Mouse (Mus musculus): Measurements from ENCODE around the gene Pus10. TPM values are rescaled to one million over a fixed set of nuclear protein-coding genes. Genes with fewer than 3 reads are reported as not detected.
"Not testable (repeated sequence)": the region's sequence is repeated elsewhere in the genome, so short reads cannot be mapped to it uniquely, and the experiment has no call there.

Gene Pus10
- total RNA-seq, 1 experiment from 2014 or later: 46.1 TPM

DNA sequence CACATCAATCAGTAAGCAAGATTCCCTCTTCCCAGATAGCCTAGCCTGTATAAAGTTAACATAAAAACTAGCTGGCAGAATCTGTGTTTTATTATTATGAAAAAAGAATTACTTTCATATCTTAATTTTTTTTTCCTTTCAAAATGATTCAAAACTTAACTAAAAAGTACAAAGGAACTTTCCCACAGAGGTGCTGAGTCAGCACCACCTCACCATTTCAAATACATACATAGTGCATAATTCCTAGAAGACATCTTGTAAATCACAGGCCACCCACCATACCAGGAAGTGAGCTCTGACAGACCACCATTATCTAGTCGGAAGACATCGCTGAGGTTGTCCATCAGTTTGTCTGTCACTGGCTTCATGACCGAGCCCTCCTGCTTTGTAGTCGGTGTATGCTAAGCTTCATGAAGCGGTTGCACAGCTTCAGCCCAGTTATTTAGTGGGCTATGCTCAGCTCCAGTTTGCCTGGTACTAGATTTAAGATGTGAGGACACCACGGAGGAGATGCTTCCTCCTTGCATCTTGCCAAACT, 69.3 kb downstream of the Pus10 start:
- ATAC-seq (replicated peaks in 1 of 2; ENCODE audit: insufficient read depth in 1 of 2, low FRiP score in 2 of 2, low TSS enrichment in 1 of 2, low read depth in 1 of 2, poor library complexity in 2 of 2, severe bottlenecking in 2 of 2): no peak

DNA sequence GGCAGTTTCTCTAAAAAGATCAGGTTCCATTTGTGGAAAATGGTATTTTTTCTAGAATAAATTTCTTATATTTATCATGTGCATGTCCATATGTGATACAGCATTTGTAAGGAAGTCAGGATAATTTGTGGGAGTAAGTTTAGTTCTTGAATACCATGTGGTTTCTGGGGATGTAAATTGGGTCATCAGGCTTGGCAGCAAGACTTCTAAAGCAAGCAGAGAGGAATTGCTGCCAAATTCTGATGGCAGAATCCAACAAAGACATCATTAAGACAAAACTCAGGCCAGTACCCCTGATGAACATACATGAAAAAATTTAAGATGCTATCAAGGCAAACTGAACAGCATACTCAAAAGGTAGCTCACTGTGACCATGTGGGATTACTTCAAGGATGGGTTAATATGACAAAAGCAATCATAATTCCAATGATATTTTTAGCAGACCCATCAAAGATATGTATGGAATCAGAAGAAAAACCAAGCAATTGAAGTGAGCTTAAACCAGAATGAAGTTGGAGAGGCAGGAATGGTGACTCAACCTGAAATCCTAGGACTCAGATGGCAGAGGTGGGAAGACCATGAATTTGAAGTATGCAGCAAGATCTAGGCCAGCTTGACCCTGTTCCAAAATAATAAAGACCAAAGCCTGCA, 70.5 kb downstream of the Pus10 start:
- ATAC-seq (replicated peaks in 1 of 2; ENCODE audit: insufficient read depth in 1 of 2, low FRiP score in 2 of 2, low TSS enrichment in 1 of 2, low read depth in 1 of 2, poor library complexity in 2 of 2, severe bottlenecking in 2 of 2): no peak

DNA sequence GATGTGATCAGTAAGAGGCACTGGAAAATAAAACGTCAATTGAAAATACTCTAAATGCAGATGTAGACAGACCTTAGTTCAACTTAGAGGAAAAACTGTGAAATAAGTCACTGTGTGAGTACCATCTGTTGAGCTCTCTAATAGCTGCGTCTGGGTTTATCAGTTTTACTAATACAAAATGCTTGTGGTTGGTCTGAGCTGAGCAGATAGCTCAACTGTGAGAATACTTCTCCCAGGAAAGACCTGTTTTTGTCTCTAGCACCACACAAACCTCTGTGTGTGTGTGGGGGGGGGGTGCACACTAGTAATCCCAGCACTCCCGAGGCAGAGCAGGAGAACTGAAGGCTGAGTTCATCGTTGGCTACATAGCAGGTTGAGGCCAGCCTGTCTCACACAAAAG, 75.4 kb downstream of the Pus10 start:
- ATAC-seq (replicated peaks in 1 of 2; ENCODE audit: insufficient read depth in 1 of 2, low FRiP score in 2 of 2, low TSS enrichment in 1 of 2, low read depth in 1 of 2, poor library complexity in 2 of 2, severe bottlenecking in 2 of 2): no peak

DNA sequence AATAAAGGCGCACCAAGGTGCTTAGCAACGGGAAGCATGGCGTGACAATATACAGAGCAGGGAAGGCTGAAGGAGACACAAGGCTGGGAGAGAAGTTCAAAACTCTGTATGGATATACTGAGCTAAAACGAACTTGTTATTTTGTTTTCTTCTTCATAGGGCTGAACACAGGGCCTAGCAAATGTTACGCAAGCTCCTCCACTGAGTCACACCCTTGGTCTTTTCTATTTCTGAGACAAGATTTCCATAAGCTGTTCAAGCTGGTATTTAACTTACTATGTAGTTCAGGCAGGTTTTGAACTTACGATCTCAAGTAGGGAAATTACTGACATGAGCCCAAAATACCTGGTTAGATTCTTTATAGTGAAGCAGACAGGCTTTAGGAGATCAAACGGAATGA, 75.9 kb downstream of the Pus10 start:
- no peak for ATAC-seq (replicated peaks in 1 of 2; ENCODE audit: insufficient read depth in 1 of 2, low FRiP score in 2 of 2, low TSS enrichment in 1 of 2, low read depth in 1 of 2, poor library complexity in 2 of 2, severe bottlenecking in 2 of 2)

DNA sequence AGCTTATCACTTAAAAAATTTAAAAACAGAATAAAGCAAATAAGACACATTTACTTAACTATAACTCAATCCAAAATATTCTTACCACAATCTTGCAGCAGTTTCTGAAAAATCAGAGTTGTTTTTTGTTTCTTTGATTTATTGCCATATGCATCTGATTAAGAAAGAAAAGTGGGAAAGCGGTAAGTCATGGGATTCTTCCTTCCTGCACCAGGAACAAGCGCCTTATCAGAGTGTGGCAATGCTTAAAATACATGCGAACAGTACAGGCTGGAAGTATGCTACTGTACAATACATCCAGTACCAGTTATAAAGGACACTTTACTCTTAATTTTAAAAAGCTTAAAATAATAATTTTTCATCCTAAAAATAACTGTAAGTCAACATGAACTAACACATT, 78.9 kb downstream of the Pus10 start:
- no peak for ATAC-seq (replicated peaks in 1 of 2; ENCODE audit: insufficient read depth in 1 of 2, low FRiP score in 2 of 2, low TSS enrichment in 1 of 2, low read depth in 1 of 2, poor library complexity in 2 of 2, severe bottlenecking in 2 of 2)

DNA sequence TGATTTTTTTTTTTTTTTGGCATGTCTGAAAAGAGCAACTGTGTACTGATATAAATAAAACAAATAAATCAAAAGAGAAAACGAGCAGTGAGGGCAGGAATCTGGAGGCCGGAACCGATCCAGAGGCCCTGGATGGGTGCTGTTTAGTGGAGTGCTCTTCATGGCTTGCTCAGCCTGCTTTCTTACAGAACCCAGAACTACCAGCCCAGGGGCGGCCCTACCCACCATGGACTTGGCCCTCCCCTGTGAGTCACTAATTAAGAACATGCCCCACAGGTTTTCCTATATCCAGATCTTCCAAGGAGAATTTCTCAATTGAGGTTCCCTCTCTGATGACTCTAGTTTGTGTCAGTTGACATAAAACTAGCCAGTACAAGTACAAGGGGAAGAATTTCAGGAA, 80.6 kb downstream of the Pus10 start:
- no peak for ATAC-seq (replicated peaks in 1 of 2; ENCODE audit: insufficient read depth in 1 of 2, low FRiP score in 2 of 2, low TSS enrichment in 1 of 2, low read depth in 1 of 2, poor library complexity in 2 of 2, severe bottlenecking in 2 of 2)

DNA sequence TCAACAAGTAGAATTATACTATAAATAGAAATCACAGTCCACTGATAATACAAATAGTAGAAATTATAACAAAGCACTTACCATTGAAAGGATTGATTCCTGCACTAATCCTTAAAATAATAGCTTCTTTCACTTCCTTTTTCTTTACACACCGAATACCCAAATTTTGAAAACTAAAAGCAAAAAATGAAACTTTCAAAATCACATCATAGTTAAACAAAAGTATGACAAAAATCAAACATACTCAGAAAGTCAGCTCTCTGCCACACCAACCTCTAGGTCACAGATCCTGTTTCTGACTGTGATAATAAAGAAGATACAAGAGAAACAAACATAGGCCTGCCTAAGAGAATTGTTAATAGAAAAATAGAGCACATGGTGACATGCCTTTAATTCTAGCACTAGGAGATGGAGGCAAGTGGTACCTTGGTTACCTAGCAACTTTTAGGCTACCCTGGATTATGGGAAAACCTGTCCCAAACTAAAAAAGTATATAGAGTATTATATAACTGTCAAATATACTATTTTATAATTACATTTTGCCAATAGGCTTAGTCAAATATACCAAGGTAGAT, 87.7 kb downstream of the Pus10 start:
- no peak for ATAC-seq (replicated peaks in 1 of 2; ENCODE audit: insufficient read depth in 1 of 2, low FRiP score in 2 of 2, low TSS enrichment in 1 of 2, low read depth in 1 of 2, poor library complexity in 2 of 2, severe bottlenecking in 2 of 2)

DNA sequence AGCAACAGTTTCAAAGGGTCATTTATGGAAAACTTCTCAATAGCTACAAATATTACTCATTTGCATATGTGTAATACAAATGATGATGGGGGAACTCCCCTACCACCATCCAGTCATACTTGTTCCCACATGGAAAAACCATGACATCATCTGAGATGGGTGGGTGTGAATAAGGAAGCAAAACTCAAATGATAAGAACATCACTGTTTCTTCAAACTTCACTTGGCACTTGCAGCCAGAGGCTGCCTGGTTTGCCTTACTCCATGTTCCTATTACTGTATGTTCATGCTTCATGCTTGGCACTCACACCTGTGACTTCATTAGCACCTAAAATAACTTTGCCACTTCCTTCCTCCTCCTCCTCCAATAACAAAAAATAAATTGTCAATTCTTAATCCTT, 88.9 kb downstream of the Pus10 start:
- ATAC-seq (replicated peaks in 1 of 2; ENCODE audit: insufficient read depth in 1 of 2, low FRiP score in 2 of 2, low TSS enrichment in 1 of 2, low read depth in 1 of 2, poor library complexity in 2 of 2, severe bottlenecking in 2 of 2): peak in 1 of 2 experiments; percentile 14; a peak in 1 of 4 replicates

DNA sequence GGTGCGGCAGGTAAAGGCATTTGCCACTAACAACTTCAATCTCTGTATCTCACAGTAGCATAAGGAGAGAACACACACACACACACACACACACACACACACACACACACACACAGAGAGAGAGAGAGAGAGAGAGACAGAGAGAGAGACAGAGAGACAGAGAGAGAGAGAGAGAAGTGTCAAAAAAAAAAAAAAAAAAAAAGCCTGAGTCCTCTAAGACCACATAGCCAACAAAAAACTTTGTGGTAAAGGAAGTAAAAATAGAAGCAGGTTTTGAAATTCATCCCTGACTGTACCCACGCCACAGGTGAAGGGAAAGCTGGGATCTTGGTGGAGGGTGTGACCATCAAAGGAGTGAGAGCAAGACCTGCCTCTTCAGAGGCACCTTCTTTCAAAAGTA, 92.7 kb downstream of the Pus10 start:
- ATAC-seq (replicated peaks in 1 of 2; ENCODE audit: insufficient read depth in 1 of 2, low FRiP score in 2 of 2, low TSS enrichment in 1 of 2, low read depth in 1 of 2, poor library complexity in 2 of 2, severe bottlenecking in 2 of 2): no peak

DNA sequence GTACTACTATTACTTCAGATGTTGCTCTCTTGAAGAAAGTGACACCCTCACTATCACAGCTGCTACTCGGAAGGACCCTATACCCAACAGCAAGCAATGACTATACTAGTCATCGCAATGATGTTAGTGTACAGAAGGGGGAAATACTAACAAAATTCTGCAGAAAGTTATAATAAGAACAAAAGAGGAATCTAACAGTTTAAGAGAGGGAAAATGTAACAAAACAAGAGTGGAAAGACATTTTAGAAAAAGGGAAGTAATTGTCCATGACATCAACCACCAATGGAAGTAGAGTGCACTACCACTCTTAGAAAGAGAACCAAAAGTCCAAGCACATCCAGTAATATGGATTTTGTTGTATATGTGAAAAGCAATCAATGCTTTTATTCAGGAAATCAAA, 97.2 kb downstream of the Pus10 start:
- ATAC-seq (replicated peaks in 1 of 2; ENCODE audit: insufficient read depth in 1 of 2, low FRiP score in 2 of 2, low TSS enrichment in 1 of 2, low read depth in 1 of 2, poor library complexity in 2 of 2, severe bottlenecking in 2 of 2): peak; percentile 39 to 49; a peak in 2 of 4 replicates

DNA sequence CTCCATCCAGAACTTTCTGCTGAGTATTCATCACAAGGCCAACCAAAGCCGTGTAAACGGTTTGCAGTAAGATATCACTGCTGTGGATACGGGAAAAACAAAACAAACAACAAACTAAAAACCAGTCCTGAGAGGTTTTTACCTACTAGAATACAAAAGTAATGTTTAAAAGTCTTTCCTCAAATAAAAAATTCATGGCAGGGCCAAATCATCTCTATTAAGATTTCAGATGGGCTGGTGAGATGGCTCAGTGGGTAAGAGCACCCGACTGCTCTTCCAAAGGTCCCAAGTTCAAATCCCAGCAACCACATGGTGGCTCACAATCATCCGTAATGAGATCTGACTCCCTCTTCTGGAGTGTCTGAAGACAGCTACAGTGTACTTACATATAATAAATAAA, 101.9 kb downstream of the Pus10 start:
- not testable (repeated sequence) for ATAC-seq (replicated peaks in 1 of 2; ENCODE audit: insufficient read depth in 1 of 2, low FRiP score in 2 of 2, low TSS enrichment in 1 of 2, low read depth in 1 of 2, poor library complexity in 2 of 2, severe bottlenecking in 2 of 2)

DNA sequence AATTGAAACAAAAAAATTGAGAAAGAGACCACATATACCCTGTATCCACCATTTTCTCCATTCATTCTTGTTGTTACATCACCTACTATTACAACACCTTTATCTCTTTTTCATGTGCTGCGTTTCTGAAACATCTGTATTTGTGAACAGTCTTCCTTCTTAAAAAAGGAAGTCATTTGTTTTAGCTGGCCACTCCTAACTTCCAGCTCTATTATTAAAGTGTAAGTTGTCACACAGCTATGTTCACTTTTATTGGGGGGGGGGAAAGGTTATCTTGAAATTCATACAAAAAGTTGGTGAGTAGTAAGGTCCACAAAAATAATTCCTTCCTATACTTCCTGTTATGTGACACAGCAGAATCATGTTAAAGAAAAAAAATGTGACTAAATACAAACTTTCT, 102.5 kb downstream of the Pus10 start:
- ATAC-seq (replicated peaks in 1 of 2; ENCODE audit: insufficient read depth in 1 of 2, low FRiP score in 2 of 2, low TSS enrichment in 1 of 2, low read depth in 1 of 2, poor library complexity in 2 of 2, severe bottlenecking in 2 of 2): no peak

DNA sequence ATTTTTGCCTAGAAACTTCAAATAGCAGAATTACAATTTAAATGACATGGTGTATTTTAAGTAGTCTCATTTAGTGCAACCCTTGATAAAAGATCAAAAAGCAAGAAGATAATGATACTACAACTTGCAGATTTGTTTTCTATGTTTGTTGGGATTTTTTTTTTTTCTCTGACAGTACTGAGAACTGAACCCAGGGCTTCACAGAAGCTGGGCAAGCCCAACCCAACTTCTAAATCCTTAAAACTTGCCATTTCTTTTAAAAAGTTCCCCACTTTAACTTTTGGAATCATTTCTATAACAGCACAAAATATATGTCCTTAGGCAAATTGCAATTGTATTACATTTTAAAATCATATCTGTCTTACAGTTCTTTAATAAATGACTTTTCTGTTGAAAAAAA, 103.6 kb downstream of the Pus10 start:
- no peak for ATAC-seq (replicated peaks in 1 of 2; ENCODE audit: insufficient read depth in 1 of 2, low FRiP score in 2 of 2, low TSS enrichment in 1 of 2, low read depth in 1 of 2, poor library complexity in 2 of 2, severe bottlenecking in 2 of 2)

DNA sequence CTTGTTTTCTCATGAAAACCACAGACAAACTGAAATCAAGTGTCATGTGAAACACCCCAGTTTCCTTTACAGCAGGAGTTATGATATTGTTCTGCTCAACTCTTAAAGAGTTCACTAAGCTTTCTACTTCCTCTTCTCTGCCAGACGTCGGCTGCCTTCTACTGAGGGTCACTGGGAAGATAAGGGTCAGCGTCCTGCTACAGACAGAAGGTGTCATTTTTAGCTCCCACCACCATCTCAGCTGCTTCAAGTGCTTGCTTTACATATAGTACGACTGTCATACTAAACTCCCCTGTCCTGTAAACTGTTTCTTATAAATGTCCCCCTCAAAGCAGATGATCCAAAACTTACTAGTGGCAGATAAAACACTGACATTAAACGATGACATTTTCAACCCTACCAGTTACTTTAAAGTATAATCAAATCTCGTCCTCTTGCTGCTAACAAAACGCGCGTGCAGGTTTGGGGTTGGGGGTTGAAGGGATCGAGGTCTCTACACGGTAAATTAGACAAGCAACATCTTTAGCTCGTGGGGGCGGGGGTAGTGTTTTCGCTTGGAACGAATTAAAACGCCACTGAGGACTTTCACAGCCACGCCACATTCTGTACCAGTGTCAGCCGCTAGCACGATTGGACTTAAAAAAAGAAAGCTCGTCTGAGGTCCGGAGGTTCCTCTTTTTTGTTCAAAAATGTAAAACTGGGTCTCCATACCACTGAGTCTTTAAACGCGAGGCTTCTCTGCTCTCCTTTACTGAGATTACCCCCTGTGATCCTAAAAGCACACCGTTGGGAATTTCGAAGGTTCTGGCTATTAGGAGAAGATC, 104.4 kb downstream of the Pus10 start:
- peak; percentile 49 to 59 for ATAC-seq (replicated peaks in 1 of 2; ENCODE audit: insufficient read depth in 1 of 2, low FRiP score in 2 of 2, low TSS enrichment in 1 of 2, low read depth in 1 of 2, poor library complexity in 2 of 2, severe bottlenecking in 2 of 2)

DNA sequence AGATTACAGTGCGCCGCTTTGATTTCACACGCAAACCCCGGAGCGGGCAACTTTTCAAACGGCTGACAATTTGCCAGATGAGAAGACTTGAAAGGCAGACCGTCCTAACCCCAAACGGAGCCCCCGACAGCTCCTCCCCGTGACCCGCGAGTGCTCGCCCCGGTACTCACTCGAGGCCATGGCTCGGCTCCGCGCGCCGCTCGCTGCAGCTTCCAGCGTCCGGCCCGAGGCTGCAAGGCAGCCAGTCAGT, 105.0 kb downstream of the Pus10 start:
- ATAC-seq (replicated peaks in 1 of 2; ENCODE audit: insufficient read depth in 1 of 2, low FRiP score in 2 of 2, low TSS enrichment in 1 of 2, low read depth in 1 of 2, poor library complexity in 2 of 2, severe bottlenecking in 2 of 2): no peak; a peak in 1 of 4 replicates

DNA sequence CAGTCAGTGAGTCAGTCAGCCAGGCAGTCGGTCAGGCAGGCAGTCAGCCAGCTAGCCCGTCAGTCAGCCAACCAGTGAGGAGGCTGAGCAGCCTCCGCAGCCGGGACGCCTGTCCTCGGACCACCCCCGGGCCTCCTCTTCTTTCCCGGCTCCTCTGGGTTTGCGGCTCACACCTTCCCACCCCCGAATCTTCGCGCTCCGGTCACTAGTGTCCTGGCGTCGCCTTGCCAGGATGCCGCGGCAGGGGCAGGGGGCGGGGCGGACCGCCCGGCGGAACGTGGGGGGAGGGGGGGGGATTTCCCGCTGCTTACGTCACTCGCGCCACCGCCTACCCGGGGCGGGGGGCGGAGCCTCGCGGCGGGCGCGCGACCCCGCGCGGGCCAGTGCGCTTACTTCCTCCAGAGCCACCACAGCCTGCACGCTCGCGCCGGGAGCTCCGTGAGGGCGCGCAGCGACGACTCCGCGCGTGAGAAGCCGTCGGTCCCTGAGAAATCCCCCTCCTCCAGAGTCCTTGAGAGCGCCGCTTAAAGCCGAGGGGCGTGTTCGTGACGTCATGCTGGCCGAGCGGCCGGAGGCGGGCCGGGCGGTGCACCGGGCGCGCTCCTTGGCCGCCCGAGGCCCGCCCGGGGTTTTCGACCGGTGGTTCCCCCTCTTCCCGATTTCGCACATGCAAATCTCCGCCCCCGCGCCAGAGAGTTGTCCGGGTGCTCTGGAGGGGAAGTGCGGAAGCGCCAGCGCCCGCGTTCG, 105.5 kb downstream of the Pus10 start, which contains the start of gene Rel:
Gene Rel, minus strand, starts transcription at position 211 of the 747 bp plus-strand sequence.
- peak; percentile 44 to 68; a peak in 3 of 4 replicates for ATAC-seq (replicated peaks in 1 of 2; ENCODE audit: insufficient read depth in 1 of 2, low FRiP score in 2 of 2, low TSS enrichment in 1 of 2, low read depth in 1 of 2, poor library complexity in 2 of 2, severe bottlenecking in 2 of 2)

DNA sequence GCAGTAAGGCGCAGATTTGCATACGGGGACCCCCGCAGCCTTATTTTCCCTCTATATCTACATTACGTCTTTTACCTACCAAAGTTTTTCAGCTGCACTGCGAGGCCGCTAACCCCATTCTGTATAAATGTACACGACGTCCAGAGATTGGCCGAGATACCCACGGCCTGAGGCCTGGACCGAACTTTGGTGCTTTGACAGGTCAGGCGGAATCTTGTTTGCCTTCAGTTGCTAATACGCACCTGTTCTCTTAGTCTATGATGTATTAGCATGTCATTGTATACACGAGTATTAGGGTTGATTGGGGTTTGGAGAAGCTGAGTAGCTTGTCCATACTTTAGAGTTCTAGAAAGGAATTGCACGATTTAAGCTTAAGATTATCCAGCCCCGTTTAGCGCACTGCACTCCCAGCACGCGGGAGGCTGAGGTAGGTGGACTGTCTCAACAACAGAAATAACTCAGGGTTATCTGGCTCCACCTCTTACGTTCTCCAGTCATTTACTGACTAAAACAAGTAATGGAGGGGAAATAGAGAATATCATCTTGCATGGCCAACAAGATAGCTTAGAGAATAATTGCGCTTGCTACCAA, 106.1 kb downstream of the Pus10 start:
- ATAC-seq (replicated peaks in 1 of 2; ENCODE audit: insufficient read depth in 1 of 2, low FRiP score in 2 of 2, low TSS enrichment in 1 of 2, low read depth in 1 of 2, poor library complexity in 2 of 2, severe bottlenecking in 2 of 2): 0 out of 4 replicates have a peak, but pooled peaks of 1 of the 2 experiments have one; percentile 0

Measured in hematopoietic stem cell, adult 5-6 weeks (primary cell).